Mouse (Mus musculus) frontal cortex, adult (tissue): ENCODE data around the gene Gm17267.
"Not testable (repeated sequence)": the region's sequence is repeated elsewhere in the genome, so short reads cannot be mapped to it uniquely, and the experiment has no call there.

ENCODE experiments used
- ATAC-seq: cut with Nextera tagmentation; 2 replicates; pipeline ENCODE4 v1.9.2; 2017; ENCODE audit warnings: mild to moderate bottlenecking, moderate library complexity, mixed read lengths; ENCODE audit not compliant: low TSS enrichment

Gene Gm17267

GRCm38 (mm10) chrX:126017257-126017656, at the start of gene Gm17267:
Gm17267 (plus strand) TSS chrX:126017557.
- not testable (repeated sequence) for ATAC-seq
